Mouse (Mus musculus): ENCODE measurements around the gene Tspan31.

DNA sequence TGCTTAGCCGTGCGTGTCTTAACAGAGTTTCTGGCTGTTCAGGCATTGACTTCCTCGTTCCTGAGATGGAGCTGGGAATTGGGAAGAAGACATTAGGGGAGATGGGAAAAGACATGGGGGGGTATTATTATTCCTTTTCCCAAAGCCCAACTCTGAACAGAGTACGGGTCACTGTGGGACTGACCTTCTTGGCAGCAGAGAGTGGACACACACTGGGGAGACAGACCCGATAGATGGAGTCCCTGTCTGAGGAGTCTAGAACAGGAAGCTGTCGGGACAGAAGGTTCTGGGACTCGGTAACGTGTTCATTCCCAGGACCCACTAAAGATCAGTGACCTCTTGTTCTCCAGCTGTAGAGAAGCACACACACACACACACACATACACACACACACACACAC is 5.6 kb upstream of the Tspan31 start:
- no peak for TF ChIP-seq POLR2A (IDR thresholded peaks at IDR 0.05; ENCODE audit: borderline replicate concordance, insufficient read depth, low read length)
- no peak for TF ChIP-seq CTCF (IDR thresholded peaks at IDR 0.05; ENCODE audit: borderline replicate concordance, insufficient read depth, low read depth, low read length)

All from cerebellum, adult 2 months (tissue).